Mouse (Mus musculus) thymus, adult 18-20 months (tissue): ENCODE results near the gene Ern1.
A peak's percentile ranks its signal among the peaks of the same experiment; 100 is the strongest.

ENCODE experiments used
- DNase-seq, 2 experiments: peaks; one replicate each; pipeline ENCODE4 v3.0.0; 2022; ENCODE audit warnings: mixed read lengths in 2 of 2

Ern1 gene

GRCm38 (mm10) chr11:106386409-106386808 lies 101.2 kb downstream of the Ern1 start:
- no peak for DNase-seq

GRCm38 (mm10) chr11:106383051-106383790 lies 104.4 kb downstream of the Ern1 start:
- DNase-seq, result no peak

GRCm38 (mm10) chr11:106382424-106382823 lies 105.2 kb downstream of the Ern1 start:
- DNase-seq, result no peak

- DNase-seq, result no peak
Measured at GRCm38 (mm10) chr11:106381883-106382282, 105.8 kb downstream of the Ern1 start.

GRCm38 (mm10) chr11:106381011-106381410 lies 106.6 kb downstream of the Ern1 start:
- no peak for DNase-seq

- no peak for DNase-seq
Measured at GRCm38 (mm10) chr11:106374979-106375378, 112.7 kb downstream of the Ern1 start.

- DNase-seq, result peak; percentile 63 to 82
Measured at GRCm38 (mm10) chr11:106374559-106374958, 113.1 kb downstream of the Ern1 start.

- no peak for DNase-seq
Measured at GRCm38 (mm10) chr11:106373998-106374397, 113.7 kb downstream of the Ern1 start.

- DNase-seq, result peak; percentile 48 to 63
Measured at GRCm38 (mm10) chr11:106366316-106366715, 121.3 kb downstream of the Ern1 start.

- DNase-seq, result no peak
Measured at GRCm38 (mm10) chr11:106365366-106365765, 122.3 kb downstream of the Ern1 start, which contains the start of gene Prr29. Gene Prr29 (plus strand): TSS chr11:106365472.

- DNase-seq, result no peak
Measured at GRCm38 (mm10) chr11:106364712-106365111, 122.9 kb downstream of the Ern1 start.

- no peak for DNase-seq
Measured at GRCm38 (mm10) chr11:106359350-106359749, 128.3 kb downstream of the Ern1 start.

- no peak for DNase-seq
Measured at GRCm38 (mm10) chr11:106355382-106356128, 132.1 kb downstream of the Ern1 start.

GRCm38 (mm10) chr11:106354181-106354580 lies 133.5 kb downstream of the Ern1 start:
- DNase-seq, result no peak

GRCm38 (mm10) chr11:106353188-106353587 lies 134.5 kb downstream of the Ern1 start, which contains the start of gene Scn4a:
Gene Scn4a (minus strand): TSS chr11:106353288.
- DNase-seq, result no peak

GRCm38 (mm10) chr11:106351941-106352340 lies 135.7 kb downstream of the Ern1 start:
- no peak for DNase-seq

- no peak for DNase-seq
Measured at GRCm38 (mm10) chr11:106351253-106351652, 136.4 kb downstream of the Ern1 start.

- DNase-seq, result no peak
Measured at GRCm38 (mm10) chr11:106350853-106351252, 136.8 kb downstream of the Ern1 start.

GRCm38 (mm10) chr11:106349772-106350171 lies 137.9 kb downstream of the Ern1 start:
- DNase-seq, result no peak

- DNase-seq, result no peak
Measured at GRCm38 (mm10) chr11:106344910-106345309, 142.7 kb downstream of the Ern1 start.
